Mouse (Mus musculus) limb, embryonic 14.5 days (tissue): ENCODE results near the gene Srpk2. TPM values are rescaled to one million over a fixed set of nuclear protein-coding genes. Genes with fewer than 3 reads are reported as not detected.

ENCODE experiments used
- ATAC-seq: fragments of 200-750 bp; cut with Nextera tagmentation; 2 replicates; pipeline ENCODE4 v1.8.0; 2017; ENCODE audit warnings: low read depth, moderate number of reproducible peaks, moderate TSS enrichment; ENCODE audit not compliant: low FRiP score
- DNase-seq: peaks from one replicate; pipeline ENCODE4 v3.0.0-alpha.2; 2015; ENCODE audit warnings: low spot score
- H3K27ac ChIP-seq: fragments of 300-500 bp; sonication (generic); replicated peaks from 2 replicates; pipeline ENCODE4 v1.5.1; 2014; ENCODE audit warnings: low read depth, mild to moderate bottlenecking, low read length, moderate library complexity, mixed read lengths
- H3K27me3 ChIP-seq: fragments of 300-500 bp; sonication (generic); 2 replicates; pipeline ENCODE4 v1.6.1; 2014; ENCODE audit warnings: low read length, mixed read lengths; ENCODE audit not compliant: control insufficient read depth, insufficient read depth
- H3K36me3 ChIP-seq: fragments of 300-500 bp; sonication (generic); 2 replicates; pipeline ENCODE4 v1.6.1; 2014; ENCODE audit warnings: mild to moderate bottlenecking, low read length, moderate library complexity, mixed read lengths; ENCODE audit not compliant: control insufficient read depth, insufficient read depth
- H3K4me1 ChIP-seq: fragments of 300-500 bp; sonication (generic); 2 replicates; pipeline ENCODE4 v1.6.1; 2014; ENCODE audit warnings: antibody characterized with exemption, low read length, mixed read lengths; ENCODE audit not compliant: control insufficient read depth, insufficient read depth
- H3K4me2 ChIP-seq: fragments of 300-500 bp; sonication (generic); replicated peaks from 2 replicates; pipeline ENCODE4 v1.6.1; 2014; ENCODE audit warnings: low read depth, mild to moderate bottlenecking, low read length, moderate library complexity; ENCODE audit not compliant: severe bottlenecking
- H3K4me3 ChIP-seq: fragments of 300-500 bp; sonication (generic); replicated peaks from 2 replicates; pipeline ENCODE4 v1.5.1; 2014; ENCODE audit warnings: low read length
- H3K9ac ChIP-seq: fragments of 300-500 bp; sonication (generic); 2 replicates; pipeline ENCODE4 v1.6.1; 2014; ENCODE audit warnings: mild to moderate bottlenecking, low read depth, low read length, moderate library complexity; ENCODE audit not compliant: severe bottlenecking
- H3K9me3 ChIP-seq: fragments of 300-500 bp; sonication (generic); 2 replicates; pipeline ENCODE4 v1.6.1; 2016; ENCODE audit warnings: low read length; ENCODE audit not compliant: control insufficient read depth
- POLR2A ChIP-seq: fragments of 200-500 bp; IDR thresholded peaks from 2 replicates; pipeline ENCODE4 v1.8.0; 2012; ENCODE audit warnings: inconsistent platforms, mild to moderate bottlenecking, moderate library complexity, borderline replicate concordance; ENCODE audit not compliant: insufficient read depth, insufficient read length; ENCODE audit errors: extremely low read depth
- WGBS: fragments of 180-500 bp; shearing (Covaris S2); extraction: QIAGEN DNeasy Blood & Tissue Kit; methylation state at CpG from one replicate; pipeline ENCODE4 v1.1.7; 2014; 5-methylcytosine and 5-hydroxymethylcytosine counted together
- polyA plus RNA-seq, 2 experiments: library from polyadenylated mRNA; depleted of rRNA in 1 of 2; stranded (reverse) in 1 of 2; unstranded in 1 of 2; fragments of >200 nt; fragmentation: Nextera tagmentation in 1 of 2; extraction: Ambion mirVana in 1 of 2; gene quantifications; 2 replicates each; pipeline versions ENCODE4 v1.2.1 to v1.2.3; 2012 to 2014

Srpk2 gene
- polyA plus RNA-seq, 2 experiments: 44.1 to 60.8 TPM

DNA sequence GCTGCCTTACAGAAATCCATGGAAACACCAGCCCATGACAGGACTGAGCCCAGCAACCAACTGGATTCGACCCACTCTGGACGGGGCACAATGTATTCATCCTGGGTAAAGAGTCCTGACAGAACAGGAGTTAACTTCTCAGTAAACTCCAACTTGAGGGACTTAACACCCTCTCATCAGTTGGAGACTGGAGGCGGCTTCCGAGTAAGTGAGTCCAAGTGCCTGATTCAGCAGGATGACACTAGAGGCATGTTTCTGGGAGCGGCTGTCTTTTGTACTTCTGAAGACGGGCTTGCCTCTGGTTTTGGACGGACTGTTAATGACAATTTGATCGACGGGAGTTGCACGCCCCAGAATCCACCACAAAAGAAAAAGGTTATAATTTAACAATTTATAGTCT, 186.5 kb downstream of the Srpk2 start:
- ATAC-seq (no peak), DNase-seq (no peak)
- TF ChIP-seq POLR2A: no peak
- WGBS: 88% methylated on average over 10 of the region's 10 CpGs
- H3K9me3 ChIP-seq: no peaks in the 10 kb centered on the region
- H3K4me2 ChIP-seq: no peak overlapping the region
- H3K4me1 ChIP-seq: no peaks in the 10 kb centered on the region
- H3K36me3 ChIP-seq: peaks cover 88% of the 10 kb centered on the region
- no peak overlapping the region for H3K9ac ChIP-seq
- no peak overlapping the region for H3K27ac ChIP-seq
- H3K27me3 ChIP-seq: no peaks in the 10 kb centered on the region
- H3K4me3 ChIP-seq: no peak overlapping the region

- DNase-seq: no peak
- H3K27me3 ChIP-seq: no peaks in the 10 kb centered on the region
- no peak for ATAC-seq
- H3K9ac ChIP-seq: no peak overlapping the region
- no peak overlapping the region for H3K27ac ChIP-seq
- no peak overlapping the region for H3K4me2 ChIP-seq
- no peaks in the 10 kb centered on the region for H3K4me1 ChIP-seq
- H3K9me3 ChIP-seq: no peaks in the 10 kb centered on the region
- peaks cover 88% of the 10 kb centered on the region for H3K36me3 ChIP-seq
- WGBS: 89% methylated on average over 5 of the region's 5 CpGs
- no peak for TF ChIP-seq POLR2A
- no peak overlapping the region for H3K4me3 ChIP-seq
Measured at GRCm38 (mm10) chr5:23496933-23497332, 187.5 kb downstream of the Srpk2 start.

DNA sequence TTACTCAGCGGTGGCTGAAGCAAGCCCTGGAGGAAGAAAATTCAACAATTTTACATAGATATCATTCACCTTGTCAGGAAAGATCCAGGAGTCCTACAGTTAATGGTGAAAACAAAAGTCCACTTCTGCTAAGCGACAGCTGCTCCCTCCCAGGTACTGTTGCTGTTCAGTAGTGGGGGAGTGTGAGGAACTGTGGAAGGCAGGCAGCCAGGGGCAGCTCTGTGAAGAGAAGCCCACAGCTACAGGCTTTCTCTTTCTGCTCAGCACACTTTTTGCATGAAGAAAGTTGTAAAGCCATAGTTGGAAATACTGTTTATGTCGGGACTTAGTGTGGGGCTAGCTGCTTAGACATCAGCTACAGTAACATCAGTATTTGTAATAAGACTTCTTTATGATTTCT, 188.0 kb downstream of the Srpk2 start:
- ATAC-seq: no peak
- no peak for DNase-seq
- H3K9ac ChIP-seq: no peak overlapping the region
- H3K4me2 ChIP-seq: no peak overlapping the region
- 74% methylated on average over 3 of the region's 3 CpGs for WGBS
- no peaks in the 10 kb centered on the region for H3K27me3 ChIP-seq
- no peaks in the 10 kb centered on the region for H3K9me3 ChIP-seq
- no peaks in the 10 kb centered on the region for H3K4me1 ChIP-seq
- TF ChIP-seq POLR2A: no peak
- no peak overlapping the region for H3K4me3 ChIP-seq
- H3K36me3 ChIP-seq: peaks cover 85% of the 10 kb centered on the region
- no peak overlapping the region for H3K27ac ChIP-seq

GRCm38 (mm10) chr5:23490797-23491196, 193.6 kb downstream of the Srpk2 start:
- Histone ChIP-seq H3K27me3 (no peaks in the 10 kb centered on the region), H3K4me3 (no peak overlapping the region), H3K4me2 (no peak overlapping the region), H3K36me3 (peaks cover 83% of the 10 kb centered on the region), H3K4me1 (no peaks in the 10 kb centered on the region), H3K27ac (no peak overlapping the region), H3K9ac (no peak overlapping the region), H3K9me3 (no peaks in the 10 kb centered on the region)
- TF ChIP-seq POLR2A: no peak
- 49% methylated on average over 2 of the region's 2 CpGs for WGBS
- DNase-seq (no peak), ATAC-seq (no peak)

GRCm38 (mm10) chr5:23489231-23489630, 195.2 kb downstream of the Srpk2 start:
- no peak overlapping the region for H3K4me3 ChIP-seq
- no peaks in the 10 kb centered on the region for H3K9me3 ChIP-seq
- TF ChIP-seq POLR2A: no peak
- H3K9ac ChIP-seq: no peak overlapping the region
- ATAC-seq (no peak), DNase-seq (no peak)
- WGBS: 86% methylated on average over 4 of the region's 4 CpGs
- H3K36me3 ChIP-seq: peaks cover 85% of the 10 kb centered on the region
- no peak overlapping the region for H3K27ac ChIP-seq
- H3K4me2 ChIP-seq: no peak overlapping the region
- no peaks in the 10 kb centered on the region for H3K4me1 ChIP-seq
- H3K27me3 ChIP-seq: no peaks in the 10 kb centered on the region

GRCm38 (mm10) chr5:23483811-23484210, 200.6 kb downstream of the Srpk2 start:
- ATAC-seq (no peak), DNase-seq (no peak)
- Histone ChIP-seq H3K36me3 (peaks cover 79% of the 10 kb centered on the region), H3K4me1 (no peaks in the 10 kb centered on the region), H3K9ac (no peak overlapping the region), H3K9me3 (no peaks in the 10 kb centered on the region), H3K4me2 (no peak overlapping the region), H3K4me3 (no peak overlapping the region), H3K27me3 (no peaks in the 10 kb centered on the region), H3K27ac (no peak overlapping the region)
- no peak for TF ChIP-seq POLR2A
- 80% methylated on average over 7 of the region's 7 CpGs for WGBS
